Mouse (Mus musculus) yolk sac, embryonic 10.5 days (tissue): ENCODE measurements at regions not wholly inside any gene's neighbourhood (a gene's known extent, or its start where the extent isn't known, plus 50 kb on each side); places are given as distances from the start of the nearest gene placed in this dataset.

ENCODE experiments used
- DNase-seq: peaks from one replicate; pipeline ENCODE4 v3.0.0-alpha.2; 2017; ENCODE audit warnings: low spot score

- DNase-seq, result no peak
Measured at GRCm38 (mm10) chr14:99431697-99432096, 133.2 kb downstream of the Klf5 start.

- no peak for DNase-seq
Measured at GRCm38 (mm10) chr14:99434645-99435044, 136.2 kb downstream of the Klf5 start.

DNA sequence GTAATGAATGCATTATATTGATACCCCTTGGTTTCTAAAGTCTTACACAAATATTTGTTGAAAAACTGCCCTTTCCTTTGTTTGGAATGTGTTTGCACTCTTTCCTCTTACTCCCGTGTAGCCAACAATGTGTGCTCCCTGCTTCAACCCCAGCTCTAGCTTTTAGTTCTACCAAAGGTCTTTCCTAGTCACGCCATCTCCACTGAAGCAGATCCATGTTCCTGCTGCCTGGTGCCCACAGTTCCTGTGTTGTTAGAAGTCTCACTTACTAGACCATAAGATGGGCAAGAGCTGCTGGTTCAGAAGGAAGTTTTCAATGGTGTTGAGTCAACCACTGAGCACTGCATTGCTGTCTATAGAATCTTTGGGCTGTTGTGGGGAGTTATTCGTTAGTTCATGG lies 137.0 kb downstream of the Klf5 start:
- DNase-seq, result no peak

- no peak for DNase-seq
Measured at GRCm38 (mm10) chr14:99436051-99436450, 137.6 kb downstream of the Klf5 start.

DNA sequence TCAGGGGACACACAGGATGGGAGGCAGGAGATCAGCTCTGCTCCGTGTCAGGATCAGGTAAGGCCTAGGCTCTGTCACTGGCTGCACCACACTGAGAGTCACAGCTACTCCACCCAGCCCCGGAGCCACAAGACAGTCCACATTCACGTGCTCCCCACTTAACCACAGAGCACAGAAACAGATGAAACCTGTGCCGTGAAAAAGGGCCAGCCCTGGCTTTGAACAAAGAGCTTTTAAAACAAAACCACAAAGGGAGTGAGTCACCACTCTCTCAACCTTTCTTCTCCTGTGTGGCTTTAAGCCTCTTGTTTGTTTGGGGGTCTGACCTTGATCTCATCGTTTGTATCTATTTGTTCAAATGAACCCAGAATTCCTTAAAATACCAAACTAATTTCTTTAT lies 150.6 kb downstream of the Klf5 start:
- no peak for DNase-seq

DNA sequence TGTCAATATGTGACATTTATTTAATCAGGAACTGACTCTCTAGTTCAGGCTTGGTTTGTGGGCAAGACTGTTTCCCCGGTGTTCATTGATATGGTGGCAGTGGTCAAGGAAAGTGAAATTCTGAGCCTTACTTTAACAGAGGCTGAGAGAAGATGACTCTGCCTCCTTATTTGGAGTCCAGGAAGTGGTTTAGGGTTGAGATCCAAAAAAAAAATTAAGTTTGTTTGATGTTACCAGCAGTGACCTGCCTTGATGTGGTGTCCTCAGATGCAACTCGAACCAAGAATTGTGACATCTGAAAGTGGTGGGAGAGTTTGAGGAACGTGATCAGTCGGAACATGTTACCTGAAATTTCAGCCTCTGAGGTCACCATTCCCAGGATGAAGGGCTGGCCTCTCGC lies 151.4 kb downstream of the Klf5 start:
- no peak for DNase-seq

DNA sequence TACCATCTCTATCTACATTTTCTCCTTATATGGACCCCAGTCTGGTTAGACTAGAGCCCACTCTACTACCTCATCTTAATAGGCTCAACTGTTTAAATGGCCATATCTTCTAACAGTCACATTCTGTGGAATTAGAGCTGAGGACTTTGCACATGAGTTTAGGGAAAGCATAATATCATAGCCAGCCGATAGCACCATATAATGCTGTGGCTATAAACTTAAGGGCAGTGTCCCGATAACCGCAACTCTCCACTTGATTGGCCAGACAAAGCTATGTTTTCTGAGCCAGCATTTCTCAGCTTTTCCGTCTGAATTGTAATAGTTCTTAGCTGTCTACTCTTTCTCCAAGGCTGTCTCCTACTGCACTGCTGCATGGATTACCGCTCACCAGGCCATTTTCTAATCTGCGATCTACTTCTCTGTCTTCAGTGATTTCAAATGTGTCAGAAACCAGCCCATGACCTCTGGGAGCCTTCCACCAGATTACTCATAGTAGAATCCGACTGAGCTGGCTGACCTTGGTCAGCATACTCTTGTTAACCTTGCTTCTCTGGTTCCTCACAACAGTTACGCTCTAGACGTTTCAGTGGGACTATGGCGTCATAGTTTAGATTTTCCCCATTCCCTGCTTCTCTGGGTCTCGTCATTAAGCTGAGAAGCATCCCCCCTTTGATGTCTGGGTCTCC lies 152.8 kb downstream of the Klf5 start:
- DNase-seq, result no peak

DNA sequence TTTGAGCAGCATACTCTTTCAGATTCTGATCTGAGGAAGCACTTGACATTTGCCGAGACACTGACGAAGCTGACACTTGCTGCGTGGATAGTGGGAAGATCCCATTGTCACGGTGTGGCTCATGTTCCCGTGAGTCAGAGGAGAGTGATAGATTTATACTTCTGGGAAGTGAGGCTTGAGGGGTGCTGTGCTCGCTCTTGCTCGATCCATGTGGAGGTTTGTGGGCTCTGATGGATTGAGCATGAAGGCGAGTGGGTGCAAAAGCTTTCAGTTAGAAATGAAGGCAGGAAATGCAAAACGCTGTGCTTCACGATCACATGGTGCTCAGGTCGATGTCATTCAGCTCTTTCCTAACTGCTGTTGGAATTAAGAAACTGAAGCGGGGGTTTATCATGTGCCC lies 155.4 kb downstream of the Klf5 start:
- no peak for DNase-seq

DNA sequence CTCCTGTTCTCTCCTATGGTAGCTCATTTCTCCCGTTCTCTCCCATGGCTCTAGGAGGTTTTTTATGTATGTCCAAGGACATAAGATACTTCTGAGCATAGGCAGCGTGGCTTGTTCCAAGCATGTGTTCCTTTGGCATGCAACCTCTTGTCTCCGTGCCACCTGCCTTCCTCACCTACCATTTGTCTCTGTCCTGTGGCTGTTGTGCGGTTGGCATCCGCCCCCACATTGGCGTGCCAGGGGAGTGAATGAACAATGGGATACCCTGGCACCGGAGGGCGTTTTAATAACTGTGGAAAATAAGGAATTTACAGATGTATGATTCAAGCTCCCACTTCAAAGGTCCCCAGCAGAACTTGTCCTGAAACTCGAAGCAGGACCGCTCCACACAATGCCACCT lies 158.1 kb downstream of the Klf5 start:
- no peak for DNase-seq

DNA sequence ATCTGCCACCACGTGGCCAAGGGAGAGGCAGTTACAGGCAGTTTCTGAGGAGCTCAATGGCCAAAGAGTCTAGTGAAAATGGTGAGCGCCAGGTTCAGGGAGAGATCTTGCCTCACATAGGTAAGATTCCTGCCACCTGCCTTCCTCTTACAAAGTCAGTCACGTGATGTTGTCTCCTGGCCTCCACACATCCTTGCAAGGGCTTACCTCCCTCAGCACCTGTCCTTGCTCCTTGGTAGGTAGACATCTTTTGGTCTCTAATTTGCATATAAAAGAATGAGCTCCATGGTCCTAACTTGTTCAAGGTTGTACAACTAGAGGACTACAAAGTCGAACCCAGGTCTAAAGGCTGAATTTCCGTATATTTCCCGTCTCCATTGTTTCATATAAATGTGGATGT lies 159.1 kb downstream of the Klf5 start:
- DNase-seq, result no peak

DNA sequence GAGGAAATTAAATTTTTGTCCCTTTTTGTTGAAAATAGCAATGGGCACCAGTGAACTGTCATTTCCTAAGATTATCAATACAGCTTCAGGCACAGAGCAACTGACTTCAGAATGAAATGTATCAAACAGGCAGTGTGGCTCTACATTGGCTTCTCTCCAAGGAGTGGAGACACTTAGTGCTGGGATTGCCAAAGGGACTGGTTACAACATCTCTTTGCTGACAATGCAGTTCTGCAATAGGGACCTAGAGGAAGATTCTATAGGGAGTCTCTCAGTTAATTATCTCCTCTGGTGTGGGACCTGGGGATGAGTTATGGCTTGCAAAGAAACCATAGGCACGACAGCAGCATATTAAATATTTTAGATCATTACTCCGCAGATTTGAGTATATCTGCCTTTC lies 173.6 kb downstream of the Klf5 start:
- no peak for DNase-seq

GRCm38 (mm10) chr14:99475271-99475670 lies 176.8 kb downstream of the Klf5 start:
- no peak for DNase-seq

DNA sequence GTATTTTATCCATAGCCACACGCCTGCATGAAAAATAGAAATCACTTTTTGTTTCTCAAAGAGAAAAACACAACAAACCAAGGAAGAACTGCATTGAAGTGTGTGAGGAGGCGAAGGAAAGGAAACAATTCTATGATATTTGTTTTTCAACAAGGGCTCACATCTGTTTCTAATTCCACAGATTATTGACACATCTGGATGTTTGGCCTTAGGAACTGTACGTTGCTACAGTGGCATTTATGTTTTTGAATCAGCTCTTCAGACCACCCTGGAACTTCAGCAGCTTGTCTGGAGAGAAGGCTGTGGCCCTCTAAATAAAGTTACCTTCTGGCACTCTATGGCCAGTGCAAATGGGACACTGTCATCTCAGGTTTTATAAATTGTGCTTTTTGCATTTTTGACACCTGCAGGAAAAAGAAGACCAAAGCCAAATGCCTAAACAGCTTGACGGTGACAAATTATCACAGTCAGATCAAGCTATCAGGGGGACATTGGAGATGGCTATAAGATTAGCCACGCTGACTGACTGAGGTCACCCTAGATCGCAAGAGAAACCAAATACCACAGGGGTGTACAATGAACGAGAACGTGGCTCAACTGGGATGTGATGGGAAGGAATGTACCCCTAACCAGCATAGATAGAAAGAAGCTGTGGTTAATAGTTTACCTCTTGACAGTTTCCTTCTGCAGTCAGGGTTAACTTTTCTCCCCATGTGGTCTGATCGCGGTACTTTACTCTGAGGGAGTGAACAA lies 182.0 kb downstream of the Klf5 start:
- DNase-seq, result no peak

- no peak for DNase-seq
Measured at GRCm38 (mm10) chr14:99487981-99488380, 189.5 kb downstream of the Klf5 start.

DNA sequence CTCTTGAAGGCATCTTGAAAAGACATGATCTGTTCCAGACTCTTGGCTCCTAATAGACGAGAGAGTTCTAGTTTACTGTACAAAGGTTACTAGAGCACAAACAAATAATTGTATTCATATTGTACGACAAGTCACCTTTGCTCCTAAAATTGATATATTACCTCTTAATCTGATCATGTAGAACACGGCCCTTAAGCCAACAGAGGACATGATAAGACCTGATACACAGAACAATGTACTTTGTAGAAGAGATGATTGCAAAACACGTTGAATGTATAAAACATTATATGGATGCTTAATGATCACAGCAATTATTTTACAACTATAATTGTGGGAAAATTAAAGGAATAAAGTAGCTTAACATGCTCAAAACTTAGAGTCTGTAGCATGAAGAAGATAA lies 194.7 kb downstream of the Klf5 start:
- DNase-seq, result no peak

- DNase-seq, result no peak
Measured at GRCm38 (mm10) chr14:99493659-99494058, 195.2 kb downstream of the Klf5 start.

DNA sequence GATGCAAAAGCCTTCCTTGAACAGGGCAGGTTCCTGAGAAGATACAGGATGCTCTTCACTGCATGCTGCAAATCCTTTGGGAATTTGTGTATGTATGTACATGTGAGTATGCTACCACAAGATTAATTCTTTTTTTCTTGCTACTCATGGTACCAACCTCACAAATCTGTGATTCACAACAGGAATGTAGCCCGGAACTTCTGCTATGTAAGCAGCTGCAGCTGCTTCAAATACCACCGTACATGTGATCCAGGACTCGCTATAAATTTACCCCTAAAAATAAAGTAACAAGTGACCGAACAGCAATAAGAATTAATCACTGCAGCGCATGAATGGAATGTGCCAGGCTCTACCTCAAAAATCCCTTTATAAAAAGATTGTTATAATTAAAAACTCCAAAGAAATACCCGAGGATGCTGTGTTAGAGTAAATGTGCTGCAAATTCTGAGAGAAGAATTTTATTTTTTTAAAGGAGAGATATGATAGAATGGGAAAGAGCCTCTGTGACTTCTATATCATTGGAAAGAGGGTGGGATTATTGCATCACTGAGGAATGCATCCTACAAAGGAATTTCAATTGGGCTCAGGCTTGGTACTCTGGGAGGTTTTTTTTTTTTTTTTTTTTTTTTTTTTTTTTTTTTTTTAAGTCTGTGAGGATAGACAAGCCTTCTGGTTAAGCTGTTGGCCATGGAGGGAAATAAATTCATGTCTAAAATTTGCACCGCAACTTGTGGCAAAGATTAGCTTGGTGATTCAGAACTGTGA lies 201.2 kb downstream of the Klf5 start:
- no peak for DNase-seq

DNA sequence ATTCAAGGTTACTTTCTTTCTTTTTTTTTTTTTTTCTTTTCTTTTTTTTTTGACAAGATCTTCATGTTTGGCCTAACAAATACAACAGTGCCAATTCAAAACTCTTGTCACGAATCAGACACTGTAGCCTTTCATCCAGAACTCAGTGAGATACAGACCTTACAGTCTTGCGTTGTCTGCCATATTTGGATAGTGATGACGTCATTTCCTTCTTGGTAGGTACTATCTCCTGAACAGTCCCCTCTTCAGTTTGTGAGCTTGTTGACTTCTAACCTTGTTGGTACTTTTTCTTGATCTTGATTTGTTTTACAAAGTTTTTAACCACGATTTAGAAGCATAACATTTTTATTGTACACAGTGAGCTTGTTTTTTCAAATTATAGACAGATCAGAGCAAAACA lies 206.4 kb downstream of the Klf5 start:
- no peak for DNase-seq

DNA sequence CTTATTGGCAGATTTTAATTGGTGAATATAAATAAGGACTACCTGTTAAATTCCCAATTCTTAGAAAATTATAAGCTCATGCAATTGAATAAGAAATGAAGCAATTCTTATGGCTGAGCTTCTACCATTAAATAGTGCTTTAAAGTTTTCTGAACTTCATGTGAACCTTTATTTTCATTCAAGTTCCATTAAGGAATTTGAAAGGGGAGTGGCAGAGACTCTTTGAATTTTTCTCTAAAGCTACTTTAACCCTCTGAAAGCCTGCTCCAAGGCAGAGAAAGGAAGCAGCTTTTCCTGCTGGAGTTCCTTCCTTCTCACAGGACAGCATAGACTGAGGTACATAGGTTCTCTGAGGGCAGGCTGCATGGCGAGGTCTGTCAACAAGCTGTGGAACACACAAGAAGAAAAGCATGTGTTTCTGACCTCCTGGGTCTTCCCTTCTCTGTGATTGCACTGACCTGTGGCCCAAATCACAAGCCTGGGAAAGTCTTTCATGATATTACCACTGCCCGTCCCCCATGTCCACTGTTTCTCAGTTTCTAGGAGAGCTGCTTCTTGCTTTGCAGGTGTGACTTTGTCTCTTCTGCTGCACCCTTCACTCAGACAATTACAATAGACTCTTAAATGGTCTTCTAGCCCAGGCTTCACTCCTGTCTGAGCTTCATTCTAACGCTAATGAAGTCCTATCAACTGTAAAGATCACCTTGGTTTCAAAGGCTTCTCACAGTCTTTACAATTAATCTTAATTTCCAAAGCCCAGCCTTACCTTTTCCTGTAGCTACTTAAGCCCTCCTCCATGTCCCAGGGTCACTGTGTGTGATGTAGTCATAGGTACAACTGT lies 211.4 kb downstream of the Klf5 start:
- DNase-seq, result no peak

DNA sequence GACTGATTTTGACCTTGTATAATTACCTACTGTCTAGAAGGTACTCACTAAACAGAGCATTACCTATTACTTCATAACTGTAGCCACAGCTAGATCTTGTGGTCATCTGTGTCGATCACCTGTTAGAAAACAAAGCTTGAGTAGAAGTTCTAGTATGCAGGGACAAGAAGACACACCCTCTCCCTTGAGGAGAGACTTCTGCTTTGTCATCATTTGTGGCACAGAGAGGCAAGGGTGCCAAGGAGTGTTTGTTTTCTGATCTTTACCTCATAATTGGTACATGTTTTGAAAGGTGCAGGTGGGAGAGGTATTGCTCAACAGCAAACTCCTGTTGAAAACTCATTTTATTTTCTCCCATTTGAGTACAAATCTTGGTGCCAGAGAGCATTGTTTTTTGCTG lies 217.0 kb downstream of the Klf5 start:
- DNase-seq, result no peak

DNA sequence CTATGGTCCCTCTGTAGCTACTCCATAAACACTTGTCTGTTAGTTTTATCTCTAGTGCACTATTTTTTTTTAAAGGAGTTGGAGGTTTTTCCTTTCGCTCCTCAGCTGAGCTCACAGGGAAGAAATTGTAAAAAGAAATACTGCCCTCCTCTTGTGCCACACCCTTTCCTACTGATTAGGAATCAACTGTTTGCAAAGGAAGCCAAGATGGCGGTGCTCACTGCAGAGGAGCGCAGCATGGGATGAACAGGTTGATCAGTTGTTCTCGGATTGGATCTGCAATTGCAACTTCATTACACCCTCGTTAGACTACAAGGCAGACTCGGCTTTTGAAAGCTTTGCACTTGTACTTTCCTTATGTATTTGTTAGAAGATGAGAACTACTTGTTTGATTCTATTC lies 218.2 kb downstream of the Klf5 start:
- DNase-seq, result no peak

- DNase-seq, result no peak
Measured at GRCm38 (mm10) chr14:99520343-99520742, 221.9 kb downstream of the Klf5 start.
